ENCODE assay signal across 8 mouse cellular contexts in the genomic region with DNA sequence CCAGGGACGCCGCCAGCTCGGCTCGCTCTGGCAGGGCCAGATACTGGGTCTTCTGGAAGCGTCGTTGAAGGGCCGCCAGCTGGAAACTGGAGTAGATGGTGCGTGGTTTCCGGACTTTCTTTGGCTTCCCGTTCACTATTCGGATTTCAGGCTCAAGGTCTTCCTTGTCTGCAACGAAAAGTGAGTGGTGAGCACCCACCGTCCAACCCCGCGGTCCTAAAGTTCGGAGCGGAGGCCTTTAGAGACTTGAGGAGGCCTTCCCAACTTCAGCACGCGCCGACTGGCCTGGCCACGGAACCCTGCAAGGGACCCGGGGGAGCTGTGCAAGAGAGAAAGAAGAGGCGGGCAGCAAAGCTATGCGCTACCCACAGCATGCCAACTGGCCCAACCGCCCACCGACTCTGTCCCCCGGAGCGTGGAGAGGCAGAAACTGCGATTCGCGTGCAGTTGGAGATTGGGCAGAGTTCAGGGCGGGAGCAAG. TPM values are rescaled to one million over a fixed set of nuclear protein-coding genes. Genes with fewer than 3 reads are reported as not detected.
DNase-seq lines count a peak whose midpoint lies in the region; ATAC-seq and TF ChIP-seq lines count a peak whose summit lies in the region.

No protein-coding gene starts in this region.

- no peak for ATAC-seq in forebrain, embryonic 14.5 days
- ATAC-seq in kidney, postnatal 0 days (replicated peaks; ENCODE audit: low FRiP score, low read depth): no peak
- ATAC-seq in neural tube, embryonic 14.5 days (ENCODE audit: low read depth): no peak

- no peak for TF ChIP-seq POLR2A in ES-Bruce4 (IDR thresholded peaks at IDR 0.05; ENCODE audit: insufficient read depth, low read length)

- no peak for TF ChIP-seq EP300 in ES-Bruce4 (IDR thresholded peaks at IDR 0.05; ENCODE audit: insufficient read depth, low read depth, low read length)

- H3K4me3 ChIP-seq in ES-Bruce4 (ENCODE audit: low read depth, low read length): peak overlapping the region; percentile 65
- peak overlapping the region; percentile 66 for H3K4me3 ChIP-seq in forebrain, embryonic 14.5 days (ENCODE audit: low read depth, low read length)
- peak overlapping the region; percentile 38 for H3K4me3 ChIP-seq in kidney, postnatal 0 days (replicated peaks; ENCODE audit: low read depth, low read length)
- peak overlapping the region; percentile 34; the same call in 1 of the 2 replicates for H3K4me3 ChIP-seq in neural tube, embryonic 14.5 days (ENCODE audit: low read depth, low read length)

- DNase-seq in heart, adult 11 months: peak; percentile 89
- DNase-seq in heart, adult 8-10 months (ENCODE audit: low spot score): no peak
- DNase-seq in forebrain, embryonic 14.5 days (ENCODE audit: low spot score): peak; percentile 42
- DNase-seq in kidney, postnatal 0 days (ENCODE audit: low spot score): no peak
- DNase-seq in cerebellum, postnatal 25 days: no peak
- no peak for DNase-seq in urinary bladder, postnatal 14 days (ENCODE audit: low spot score)

- no peaks in the 10 kb centered on the region for H3K4me1 ChIP-seq in ES-Bruce4 (ENCODE audit: control insufficient read depth, insufficient read depth, low read length)
- peaks cover 17% of the 10 kb centered on the region for H3K4me1 ChIP-seq in forebrain, embryonic 14.5 days (ENCODE audit: control insufficient read depth, insufficient read depth, low read length)
- peaks cover 20% of the 10 kb centered on the region; the same call in 1 of the 2 replicates for H3K4me1 ChIP-seq in kidney, postnatal 0 days (replicated peaks; ENCODE audit: insufficient read depth, low read length)
- H3K4me1 ChIP-seq in neural tube, embryonic 14.5 days (ENCODE audit: control insufficient read depth, insufficient read depth, low read length): peaks cover 9% of the 10 kb centered on the region; the same call in 1 of the 2 replicates

- under 1% methylated on average over 32 of the region's 32 CpGs for WGBS in forebrain, embryonic 14.5 days
- WGBS in kidney, postnatal 0 days: 2% methylated on average over 32 of the region's 32 CpGs
- WGBS in neural tube, embryonic 14.5 days: under 1% methylated on average over 32 of the region's 32 CpGs

- no peaks in the 10 kb centered on the region for H3K36me3 ChIP-seq in ES-Bruce4 (ENCODE audit: control insufficient read depth, insufficient read depth, low read length, poor library complexity, severe bottlenecking)
- H3K36me3 ChIP-seq in forebrain, embryonic 14.5 days (ENCODE audit: control insufficient read depth, insufficient read depth, low read length): peaks cover 5% of the 10 kb centered on the region; the same call in 1 of the 2 replicates
- no peaks in the 10 kb centered on the region for H3K36me3 ChIP-seq in kidney, postnatal 0 days (ENCODE audit: insufficient read depth, low read length)
- H3K36me3 ChIP-seq in neural tube, embryonic 14.5 days (ENCODE audit: control insufficient read depth, insufficient read depth, low read length): no peaks in the 10 kb centered on the region

- no peaks in the 10 kb centered on the region for H3K9me3 ChIP-seq in ES-Bruce4 (replicated peaks; ENCODE audit: control insufficient read depth, insufficient read depth, low read length, poor library complexity, severe bottlenecking)
- H3K9me3 ChIP-seq in forebrain, embryonic 14.5 days (replicated peaks; ENCODE audit: control insufficient read depth, low read length): no peaks in the 10 kb centered on the region
- no peaks in the 10 kb centered on the region for H3K9me3 ChIP-seq in kidney, postnatal 0 days (replicated peaks; ENCODE audit: low read length)
- H3K9me3 ChIP-seq in neural tube, embryonic 14.5 days (ENCODE audit: control insufficient read depth, low read length): no peaks in the 10 kb centered on the region

- H3K27ac ChIP-seq in ES-Bruce4 (ENCODE audit: insufficient read depth, low read length): no peak overlapping the region
- peak overlapping the region; percentile 95 for H3K27ac ChIP-seq in forebrain, embryonic 14.5 days (ENCODE audit: low read depth, low read length)
- H3K27ac ChIP-seq in kidney, postnatal 0 days: no peak overlapping the region
- H3K27ac ChIP-seq in neural tube, embryonic 14.5 days (ENCODE audit: low read depth, low read length): no peak overlapping the region

- H3K4me2 ChIP-seq in forebrain, embryonic 14.5 days (ENCODE audit: low read length): peak overlapping the region; percentile 90
- peak overlapping the region; percentile 70; the same call in 1 of the 2 replicates for H3K4me2 ChIP-seq in kidney, postnatal 0 days (ENCODE audit: low read length)
- peak overlapping the region; percentile 76 for H3K4me2 ChIP-seq in neural tube, embryonic 14.5 days (ENCODE audit: low read depth, low read length)

- no peak for TF ChIP-seq CTCF in ES-Bruce4 (IDR thresholded peaks at IDR 0.05; ENCODE audit: low read depth, low read length)
- TF ChIP-seq CTCF in kidney, postnatal 0 days (IDR thresholded peaks at IDR 0.05; ENCODE audit: low read depth): no peak

- peaks cover 43% of the 10 kb centered on the region for H3K27me3 ChIP-seq in ES-Bruce4 (ENCODE audit: control insufficient read depth, insufficient read depth, low read length, poor library complexity, severe bottlenecking)
- H3K27me3 ChIP-seq in forebrain, embryonic 14.5 days (replicated peaks; ENCODE audit: control insufficient read depth, insufficient read depth, low read length): peaks cover 44% of the 10 kb centered on the region
- peaks cover 84% of the 10 kb centered on the region for H3K27me3 ChIP-seq in kidney, postnatal 0 days (ENCODE audit: insufficient read depth, low read length)
- peaks cover 49% of the 10 kb centered on the region for H3K27me3 ChIP-seq in neural tube, embryonic 14.5 days (ENCODE audit: control insufficient read depth, insufficient read depth, low read length)

- H3K9ac ChIP-seq in ES-Bruce4 (ENCODE audit: low read depth, poor library complexity, severe bottlenecking): no peak overlapping the region
- peak overlapping the region; percentile 84 for H3K9ac ChIP-seq in forebrain, embryonic 14.5 days (ENCODE audit: low read length)
- H3K9ac ChIP-seq in kidney, postnatal 0 days (ENCODE audit: low read depth, low read length): no peak overlapping the region
- H3K9ac ChIP-seq in neural tube, embryonic 14.5 days (replicated peaks; ENCODE audit: low read depth, low read length): no peak overlapping the region

RNA-seq across cellular contexts. Expression of a gene that starts 1.1 kb away (rescaled TPM):
- total RNA-seq in heart, adult 8-10 months (2022): not detected
- not detected in 2 replicates for polyA plus RNA-seq in ES-Bruce4 (2011; ENCODE audit: insufficient read depth, insufficient read length, low read depth, missing spikeins)
- 44.8 and 51.2 TPM in 2 replicates for polyA plus RNA-seq in forebrain, embryonic 14.5 days (2014; fragmentation: Nextera tagmentation; extraction: Ambion mirVana)
- polyA plus RNA-seq in kidney, postnatal 0 days (2015; fragmentation: Nextera tagmentation; extraction: Ambion mirVana): not detected in 2 replicates
- polyA plus RNA-seq in neural tube, embryonic 14.5 days (2014; fragmentation: Nextera tagmentation; extraction: Ambion mirVana): not detected in 2 replicates

RNA-seq across cellular contexts. Expression of a gene that starts 17.5 kb away (rescaled TPM):
- under 1 TPM; 0.20 to 0.78 (median 0.56) TPM for total RNA-seq in heart, adult 8-10 months (2022)
- polyA plus RNA-seq in ES-Bruce4 (2011; ENCODE audit: insufficient read depth, insufficient read length, low read depth, missing spikeins): not detected in 2 replicates
- 155 and 176 TPM in 2 replicates for polyA plus RNA-seq in forebrain, embryonic 14.5 days (2014; fragmentation: Nextera tagmentation; extraction: Ambion mirVana)
- not detected in 2 replicates for polyA plus RNA-seq in kidney, postnatal 0 days (2015; fragmentation: Nextera tagmentation; extraction: Ambion mirVana)
- 0.36 TPM in 1 of 2 replicates, not detected in the other for polyA plus RNA-seq in neural tube, embryonic 14.5 days (2014; fragmentation: Nextera tagmentation; extraction: Ambion mirVana)

Comparison
In these comparisons a context has a peak if more than half of its experiments do, and no peak if none do; other contexts are left out.
1. DNase-seq: peak in heart, adult 11 months (single experiment) and forebrain, embryonic 14.5 days (single experiment); none in heart, adult 8-10 months (single experiment), kidney, postnatal 0 days (single experiment), cerebellum, postnatal 25 days (0 of 2) and urinary bladder, postnatal 14 days (single experiment).
2. RNA of a gene that starts 1.1 kb away (polyA plus RNA-seq): 44.8 to 51.2 TPM in forebrain, embryonic 14.5 days; not detected in kidney, postnatal 0 days, not detected in ES-Bruce4 and not detected in neural tube, embryonic 14.5 days; every median in the first group is over 10 times any median in the second.
3. RNA of a gene that starts 17.5 kb away (polyA plus RNA-seq): 155 to 176 TPM in forebrain, embryonic 14.5 days; not detected in ES-Bruce4, not detected in kidney, postnatal 0 days and 0.36 TPM in neural tube, embryonic 14.5 days; every median in the first group is over 100 times any median in the second.
4. Peak in every context shown above with its lines, with median percentiles within 50 percentile points of each other: H3K4me3 ChIP-seq and H3K4me2 ChIP-seq.